Mouse (Mus musculus) limb, embryonic 10.5 days (tissue): Measurements from ENCODE around the gene Txnrd1. TPM values are rescaled to one million over a fixed set of nuclear protein-coding genes. Genes with fewer than 3 reads are reported as not detected.

ENCODE experiments used
- DNase-seq: peaks from one replicate; pipeline ENCODE4 v3.0.0-alpha.2; 2017; ENCODE audit warnings: low spot score
- H3K27ac ChIP-seq: fragments of 300-500 bp; sonication (generic); 2 replicates; pipeline ENCODE4 v1.5.1; 2016; ENCODE audit warnings: mild to moderate bottlenecking
- H3K27me3 ChIP-seq: fragments of 300-500 bp; sonication (generic); 2 replicates; pipeline ENCODE4 v1.6.1; 2016; ENCODE audit warnings: low read depth, mild to moderate bottlenecking; ENCODE audit not compliant: poor library complexity, severe bottlenecking
- H3K36me3 ChIP-seq: fragments of 300-500 bp; sonication (generic); 2 replicates; pipeline ENCODE4 v1.6.1; 2016; ENCODE audit warnings: mild to moderate bottlenecking, moderate library complexity
- H3K4me1 ChIP-seq: fragments of 300-500 bp; sonication (generic); 2 replicates; pipeline ENCODE4 v1.6.1; 2016
- H3K4me3 ChIP-seq: fragments of 300-500 bp; sonication (generic); 2 replicates; pipeline ENCODE4 v1.5.1; 2016; ENCODE audit warnings: mild to moderate bottlenecking, moderate library complexity
- H3K9me3 ChIP-seq: fragments of 300-500 bp; sonication (generic); replicated peaks from 2 replicates; pipeline ENCODE4 v1.6.1; 2016; ENCODE audit warnings: mild to moderate bottlenecking
- WGBS: fragments of 180-500 bp; shearing (Covaris S2); methylation state at CpG from one replicate; pipeline ENCODE4 v1.1.7; 2016; 5-methylcytosine and 5-hydroxymethylcytosine counted together
- polyA plus RNA-seq: library from polyadenylated mRNA; unstranded; fragments of >200 nt; fragmentation: Nextera tagmentation; extraction: Ambion mirVana; gene quantifications from 2 replicates; pipeline ENCODE4 v1.2.1, GENCODE M21; 2016

Txnrd1 gene
- polyA plus RNA-seq, 1 experiment from 2014 or later: 168 TPM

- DNase-seq: no peak
- Histone ChIP-seq H3K36me3 (no peaks in the 10 kb centered on the region), H3K27me3 (no peaks in the 10 kb centered on the region), H3K9me3 (no peaks in the 10 kb centered on the region), H3K4me1 (peaks cover 11% of the 10 kb centered on the region), H3K27ac (no peak overlapping the region), H3K4me3 (no peak overlapping the region)
- WGBS: 66% methylated on average over 10 of the region's 10 CpGs
These were observed 9.2 kb upstream of the Txnrd1 start for GRCm38 (mm10) chr10:82824541-82824940.

DNA sequence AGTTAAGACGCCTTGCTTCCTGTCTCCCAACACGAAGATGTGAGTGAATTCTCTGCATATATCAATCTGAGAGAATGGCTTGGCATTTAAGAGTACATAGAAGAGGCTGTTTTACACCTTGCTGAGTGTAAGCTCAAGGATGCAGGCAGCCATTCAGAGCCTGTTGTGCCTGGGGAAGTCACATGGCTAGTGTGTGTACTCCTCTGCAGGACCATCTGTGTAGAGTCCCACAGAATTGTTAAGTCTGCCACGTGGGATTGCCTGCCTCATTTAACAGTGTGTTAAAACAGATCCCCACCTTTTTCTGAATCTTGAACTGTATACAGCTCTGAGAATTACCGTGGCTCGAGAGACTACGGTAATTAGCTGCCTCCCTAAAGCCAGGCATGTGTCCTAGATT lies 7.2 kb upstream of the Txnrd1 start:
- H3K9me3 ChIP-seq: no peaks in the 10 kb centered on the region
- H3K4me3 ChIP-seq: no peak overlapping the region
- no peak for DNase-seq
- peaks cover 11% of the 10 kb centered on the region for H3K4me1 ChIP-seq
- peak overlapping the region; percentile 33; the same call in 1 of the 2 replicates for H3K27ac ChIP-seq
- no peaks in the 10 kb centered on the region for H3K36me3 ChIP-seq
- no peaks in the 10 kb centered on the region for H3K27me3 ChIP-seq
- 48% methylated on average over 6 of the region's 6 CpGs for WGBS

DNA sequence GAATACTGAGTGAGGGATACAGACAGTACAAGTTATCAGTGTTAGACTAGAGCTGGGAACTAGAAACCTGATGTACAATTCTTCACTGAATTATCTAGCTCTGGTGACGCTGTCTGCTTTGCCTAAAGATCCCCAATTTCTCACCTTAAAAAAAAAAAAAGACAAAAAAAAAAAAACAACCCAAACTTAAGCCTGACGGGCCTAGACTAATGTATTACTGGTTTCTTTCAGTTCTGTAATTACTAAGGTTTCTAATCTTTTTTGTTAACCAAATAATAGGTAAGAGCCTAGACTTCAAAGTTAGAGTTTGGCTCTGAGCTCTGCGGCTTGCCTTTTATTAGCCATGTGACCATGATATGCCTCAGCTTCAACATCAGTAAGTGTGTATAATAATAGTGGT lies 2.1 kb downstream of the Txnrd1 start:
- H3K36me3 ChIP-seq: no peaks in the 10 kb centered on the region
- WGBS: 80% methylated on average over 3 of the region's 3 CpGs

DNA sequence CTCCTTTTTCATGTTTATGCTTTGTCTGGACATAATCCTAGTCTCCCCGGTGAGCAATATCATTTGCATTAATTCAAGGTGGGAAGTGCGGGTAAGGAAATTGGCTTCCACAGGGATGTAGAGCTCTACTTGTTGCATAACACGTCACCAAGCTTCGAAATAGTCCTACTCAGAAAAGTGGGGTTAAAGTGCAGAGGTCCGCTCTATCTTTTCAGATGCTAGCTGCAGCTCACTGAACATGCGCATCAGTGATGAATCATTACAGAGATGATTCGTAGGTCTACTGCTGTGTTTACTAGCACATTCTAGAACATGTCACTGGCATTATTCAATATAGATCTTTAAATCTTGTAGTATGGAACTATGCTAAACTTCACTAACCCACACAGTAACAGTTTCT lies 4.6 kb downstream of the Txnrd1 start:
- peaks cover 6% of the 10 kb centered on the region; the same call in 1 of the 2 replicates for H3K4me1 ChIP-seq
- no peak for DNase-seq
- no peaks in the 10 kb centered on the region for H3K27me3 ChIP-seq
- H3K36me3 ChIP-seq: no peaks in the 10 kb centered on the region
- no peak overlapping the region for H3K4me3 ChIP-seq
- no peaks in the 10 kb centered on the region for H3K9me3 ChIP-seq
- H3K27ac ChIP-seq: no peak overlapping the region
- 92% methylated on average over 7 of the region's 7 CpGs for WGBS

More for the DNA sequence above, 2.1 kb downstream of the Txnrd1 start:
- Histone ChIP-seq H3K9me3 (no peaks in the 10 kb centered on the region), H3K27me3 (no peaks in the 10 kb centered on the region), H3K4me1 (peaks cover 6% of the 10 kb centered on the region; the same call in 1 of the 2 replicates), H3K4me3 (no peak overlapping the region), H3K27ac (no peak overlapping the region)
- no peak for DNase-seq

- H3K36me3 ChIP-seq: no peaks in the 10 kb centered on the region
- H3K4me1 ChIP-seq: no peaks in the 10 kb centered on the region
- 66% methylated on average over 6 of the region's 6 CpGs for WGBS
- H3K27ac ChIP-seq: no peak overlapping the region
- no peak for DNase-seq
- H3K4me3 ChIP-seq: no peak overlapping the region
- no peaks in the 10 kb centered on the region for H3K9me3 ChIP-seq
- no peaks in the 10 kb centered on the region for H3K27me3 ChIP-seq
These were observed 10.3 kb downstream of the Txnrd1 start for GRCm38 (mm10) chr10:82844090-82844489.

- 86% methylated on average over 8 of the region's 8 CpGs for WGBS
- DNase-seq: no peak
- Histone ChIP-seq H3K4me1 (peaks cover 2% of the 10 kb centered on the region), H3K9me3 (no peaks in the 10 kb centered on the region), H3K36me3 (no peaks in the 10 kb centered on the region), H3K27me3 (no peaks in the 10 kb centered on the region), H3K27ac (no peak overlapping the region), H3K4me3 (no peak overlapping the region)
These were observed 11.0 kb downstream of the Txnrd1 start for GRCm38 (mm10) chr10:82844731-82845130.

GRCm38 (mm10) chr10:82847821-82848459 lies 14.2 kb downstream of the Txnrd1 start:
- no peaks in the 10 kb centered on the region for H3K9me3 ChIP-seq
- no peaks in the 10 kb centered on the region for H3K36me3 ChIP-seq
- 90% methylated on average over 9 of the region's 9 CpGs for WGBS
- DNase-seq: no peak
- no peak overlapping the region for H3K27ac ChIP-seq
- peaks cover 14% of the 10 kb centered on the region for H3K4me1 ChIP-seq
- no peaks in the 10 kb centered on the region for H3K27me3 ChIP-seq
- no peak overlapping the region for H3K4me3 ChIP-seq

DNA sequence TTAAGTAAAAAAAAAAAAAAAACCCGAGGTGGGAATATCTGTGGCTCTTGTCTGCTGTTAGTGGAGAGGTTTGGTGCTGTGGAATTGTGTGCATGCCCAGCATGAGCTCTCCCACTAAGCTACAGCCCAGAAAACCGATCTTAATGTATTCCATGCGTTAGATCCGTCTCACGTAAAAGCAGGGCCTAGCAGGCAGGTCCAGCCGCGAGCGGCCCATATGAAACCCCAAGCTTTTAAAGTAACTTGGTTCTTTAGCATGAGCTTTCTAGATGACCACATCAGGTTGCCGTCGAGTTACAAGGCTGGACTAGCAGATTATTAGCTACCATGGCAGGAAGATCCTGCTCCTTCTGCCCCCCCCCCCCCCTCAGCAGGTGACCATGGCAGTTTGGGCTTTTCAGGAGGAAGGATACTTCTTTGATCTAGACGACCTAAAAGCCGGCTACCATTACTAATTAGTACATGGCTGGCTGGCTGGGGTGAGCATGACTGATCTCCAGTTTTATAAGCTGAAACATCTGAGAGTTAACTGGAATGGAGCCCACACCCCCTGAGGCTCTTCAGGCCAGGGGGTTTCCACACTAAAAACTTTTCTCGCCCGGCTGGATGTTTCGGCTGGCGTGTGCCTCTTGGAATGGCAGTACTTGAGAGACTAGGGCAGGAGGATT lies 16.1 kb downstream of the Txnrd1 start:
- H3K27ac ChIP-seq: peak overlapping the region; percentile 59
- H3K4me1 ChIP-seq: peaks cover 19% of the 10 kb centered on the region
- WGBS: 50% methylated on average over 16 of the region's 16 CpGs
- no peaks in the 10 kb centered on the region for H3K36me3 ChIP-seq
- DNase-seq: no peak
- no peak overlapping the region for H3K4me3 ChIP-seq
- H3K27me3 ChIP-seq: no peaks in the 10 kb centered on the region
- H3K9me3 ChIP-seq: no peaks in the 10 kb centered on the region

- no peaks in the 10 kb centered on the region for H3K36me3 ChIP-seq
- H3K27ac ChIP-seq: peak overlapping the region; percentile 59
- WGBS: 84% methylated on average over 5 of the region's 5 CpGs
- DNase-seq: no peak
- peaks cover 19% of the 10 kb centered on the region for H3K4me1 ChIP-seq
- H3K4me3 ChIP-seq: no peak overlapping the region
- H3K9me3 ChIP-seq: no peaks in the 10 kb centered on the region
- no peaks in the 10 kb centered on the region for H3K27me3 ChIP-seq
These were observed 16.6 kb downstream of the Txnrd1 start for GRCm38 (mm10) chr10:82850354-82850752.

- 86% methylated on average over 6 of the region's 6 CpGs for WGBS
- DNase-seq: no peak
These were observed 18.0 kb downstream of the Txnrd1 start for GRCm38 (mm10) chr10:82851751-82852150.

DNA sequence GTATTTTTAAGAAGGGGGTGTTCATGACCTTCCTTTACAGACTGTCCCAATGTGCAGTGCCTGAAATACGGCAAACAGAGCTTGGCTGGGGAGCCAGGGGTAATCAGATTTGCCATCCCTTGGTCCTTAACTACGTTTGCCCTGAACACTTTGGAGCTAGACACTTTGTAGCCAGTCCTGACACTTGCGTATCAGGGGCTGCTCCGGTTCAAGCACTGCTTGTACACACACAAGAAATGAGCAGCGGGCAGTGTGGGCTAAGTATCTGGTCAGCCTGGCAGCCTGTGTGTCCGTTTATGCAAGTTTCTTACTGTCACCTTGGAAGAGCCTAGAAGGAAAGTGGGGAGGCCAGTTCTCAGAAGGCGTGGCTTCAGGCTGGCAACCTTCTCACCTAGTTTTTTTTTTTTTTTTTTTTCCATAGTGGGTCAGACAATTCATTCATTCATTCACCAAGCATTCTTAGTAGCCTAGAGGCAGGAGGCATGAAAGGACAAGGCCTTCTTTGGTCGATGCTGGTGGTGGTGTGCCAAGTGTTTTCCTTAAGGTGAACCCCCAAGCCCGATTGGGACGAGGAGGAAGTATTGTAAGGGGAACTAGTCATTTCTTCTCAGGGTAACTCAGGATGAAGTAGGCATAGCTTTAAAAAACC lies 24.4 kb downstream of the Txnrd1 start:
- Histone ChIP-seq H3K27ac (no peak overlapping the region), H3K9me3 (no peaks in the 10 kb centered on the region), H3K4me3 (peak overlapping the region; percentile 68), H3K4me1 (peaks cover 46% of the 10 kb centered on the region), H3K36me3 (peaks cover 14% of the 10 kb centered on the region), H3K27me3 (no peaks in the 10 kb centered on the region)
- WGBS: 60% methylated on average over 10 of the region's 10 CpGs
- no peak for DNase-seq

More at GRCm38 (mm10) chr10:82851751-82852150, 18.0 kb downstream of the Txnrd1 start:
- Histone ChIP-seq H3K36me3 (no peaks in the 10 kb centered on the region), H3K27ac (no peak overlapping the region), H3K4me3 (no peak overlapping the region), H3K27me3 (no peaks in the 10 kb centered on the region), H3K9me3 (no peaks in the 10 kb centered on the region), H3K4me1 (peaks cover 30% of the 10 kb centered on the region)

- Histone ChIP-seq H3K27me3 (no peaks in the 10 kb centered on the region), H3K4me3 (peak overlapping the region; percentile 68), H3K36me3 (peaks cover 22% of the 10 kb centered on the region), H3K27ac (peak overlapping the region; percentile 98), H3K9me3 (no peaks in the 10 kb centered on the region), H3K4me1 (peaks cover 46% of the 10 kb centered on the region)
- under 1% methylated on average over 49 of the region's 49 CpGs for WGBS
- DNase-seq: peak; percentile 88
These were observed 25.2 kb downstream of the Txnrd1 start for GRCm38 (mm10) chr10:82858691-82859532.
